Mouse (Mus musculus): ENCODE data around the gene Olfr1158. TPM values are rescaled to one million over a fixed set of nuclear protein-coding genes. Genes with fewer than 3 reads are reported as not detected.

Gene Olfr1158
- total RNA-seq (2023) = not detected in 2 replicates

DNA sequence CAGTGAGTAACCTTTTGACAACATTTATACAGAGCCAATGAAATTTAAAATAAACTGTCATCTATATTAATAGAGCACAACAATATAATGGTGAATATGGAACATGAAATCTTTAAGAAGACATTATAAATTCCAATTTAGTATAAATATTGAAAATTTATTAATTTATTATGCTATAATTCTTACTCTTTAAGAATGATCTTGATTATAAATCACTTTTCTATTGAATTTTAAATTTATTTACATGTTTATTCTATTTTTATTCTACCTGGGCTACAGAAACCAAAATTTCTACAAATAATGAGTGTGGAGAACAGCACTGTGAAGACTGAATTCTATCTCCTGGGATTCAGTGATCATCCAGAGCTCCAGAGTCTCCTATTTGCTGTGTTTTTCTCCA is at the start of gene Olfr1158:
TSS of gene Olfr1158 (plus strand) at position 301 of the 400 bp plus-strand sequence.

GRCm38 (mm10) chr2:87945037-87945436 is 44.9 kb upstream of the Olfr1158 start, which contains the start of gene Olfr1155:
Olfr1155 (minus strand) TSS chr2:87945137.

GRCm38 (mm10) chr2:87953000-87953399 is 36.9 kb upstream of the Olfr1158 start, which contains the start of gene Olfr1156:
Olfr1156 (minus strand) TSS chr2:87953100.

DNA sequence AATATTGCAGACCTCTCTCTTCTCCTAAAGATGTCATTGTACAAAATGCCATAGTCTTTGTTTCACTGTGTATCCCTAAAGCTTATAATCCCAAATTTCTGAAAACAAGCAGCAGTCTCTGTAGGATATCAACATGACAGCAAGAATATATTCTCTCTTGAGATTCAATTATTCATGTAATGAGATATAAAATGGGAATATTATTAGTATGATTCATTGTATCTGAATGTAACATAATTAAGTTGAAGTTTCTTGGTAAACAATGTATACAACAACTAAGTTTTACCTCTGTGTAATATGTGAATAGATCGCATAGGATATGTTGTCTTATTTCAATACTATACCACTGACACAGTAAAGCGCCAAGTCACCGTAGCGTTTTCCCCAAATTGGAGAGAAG is 21.7 kb upstream of the Olfr1158 start, which contains the start of gene Olfr1157:
TSS of gene Olfr1157 (minus strand) at position 101 of the 400 bp plus-strand sequence.

GRCm38 (mm10) chr2:87974563-87974962 is 15.3 kb upstream of the Olfr1158 start, which contains the start of gene Olfr74:
Olfr74 (minus strand) TSS chr2:87974663.

GRCm38 (mm10) chr2:88007515-88008318 is 17.8 kb downstream of the Olfr1158 start, which contains the start of gene Olfr1160:
Olfr1160 (minus strand) TSS chr2:88008268.

DNA sequence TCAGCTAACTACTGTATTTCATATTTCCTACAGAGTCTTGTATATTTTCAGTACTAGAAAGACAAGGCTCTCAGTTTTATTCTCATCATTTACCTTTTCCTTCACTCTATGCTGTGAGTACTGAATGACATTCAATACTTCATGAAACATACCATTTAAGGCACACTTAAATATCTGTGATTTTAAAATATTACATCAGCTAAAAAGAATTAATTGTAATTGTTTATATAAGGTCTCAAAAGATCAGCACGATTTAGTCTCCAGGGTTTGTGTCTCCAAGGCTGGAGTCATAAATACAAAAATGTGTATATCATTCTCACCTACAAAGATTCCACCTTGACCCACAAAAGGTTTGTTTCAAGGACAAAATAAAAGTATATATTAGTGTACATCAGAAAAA is 32.6 kb downstream of the Olfr1158 start, which contains the start of gene Olfr1161:
TSS of gene Olfr1161 (plus strand) at position 301 of the 400 bp plus-strand sequence.

GRCm38 (mm10) chr2:88037599-88037998 is 47.7 kb downstream of the Olfr1158 start, which contains the start of gene Olfr73:
Olfr73 (minus strand) TSS chr2:88037699.

Other genes with a start within 250 kb of the Olfr1158 start
- gene Olfr1140, start 246.4 kb upstream of the Olfr1158 start, total RNA-seq (2023) = not detected in 2 replicates
- gene Olfr1141, start 236.1 kb upstream of the Olfr1158 start, total RNA-seq (2023) = not detected in 2 replicates
- not detected in 2 replicates for gene Olfr152, start 210.6 kb upstream of the Olfr1158 start, total RNA-seq (2023)
- not detected in 2 replicates for gene Olfr1143, start 189.5 kb upstream of the Olfr1158 start, total RNA-seq (2023)
- gene Olfr1145, start 180.3 kb upstream of the Olfr1158 start, total RNA-seq (2023) = not detected in 2 replicates
- not detected in 2 replicates for gene Olfr1148, start 159.6 kb upstream of the Olfr1158 start, total RNA-seq (2023)
- gene Olfr1150-ps1, start 146.1 kb upstream of the Olfr1158 start, total RNA-seq (2023) = not detected in 2 replicates
- gene Olfr1151, start 134.3 kb upstream of the Olfr1158 start, total RNA-seq (2023) = not detected in 2 replicates
- gene Olfr1152, start 123.6 kb upstream of the Olfr1158 start, total RNA-seq (2023) = not detected in 2 replicates
- not detected in 2 replicates for gene Olfr1153, start 95.2 kb upstream of the Olfr1158 start, total RNA-seq (2023)
- gene Olfr1154, start 84.9 kb upstream of the Olfr1158 start, total RNA-seq (2023) = not detected in 2 replicates
- not detected in 2 replicates for gene Olfr1155, start 45.0 kb upstream of the Olfr1158 start, total RNA-seq (2023)
- not detected in 2 replicates for gene Olfr1156, start 37.0 kb upstream of the Olfr1158 start, total RNA-seq (2023)
- not detected in 2 replicates for gene Olfr1157, start 21.8 kb upstream of the Olfr1158 start, total RNA-seq (2023)
- gene Olfr74, start 15.4 kb upstream of the Olfr1158 start, total RNA-seq (2023) = not detected in 2 replicates
- not detected in 2 replicates for gene Olfr1160, start 18.2 kb downstream of the Olfr1158 start, total RNA-seq (2023)
- gene Olfr1161, start 32.7 kb downstream of the Olfr1158 start, total RNA-seq (2023) = not detected in 2 replicates
- gene Olfr73, start 47.6 kb downstream of the Olfr1158 start, total RNA-seq (2023) = not detected in 2 replicates
- gene Olfr1162, start 61.0 kb downstream of the Olfr1158 start, total RNA-seq (2023) = not detected in 2 replicates
- not detected in 2 replicates for gene Olfr1163, start 81.7 kb downstream of the Olfr1158 start, total RNA-seq (2023)
- not detected in 2 replicates for gene Olfr1164, start 103.9 kb downstream of the Olfr1158 start, total RNA-seq (2023)
- gene Olfr1166, start 138.2 kb downstream of the Olfr1158 start, total RNA-seq (2023) = not detected in 2 replicates
- not detected in 2 replicates for gene Olfr1167, start 165.1 kb downstream of the Olfr1158 start, total RNA-seq (2023)
- gene Olfr1168, start 191.8 kb downstream of the Olfr1158 start, total RNA-seq (2023) = not detected in 2 replicates
- not detected in 2 replicates for gene Olfr1170, start 238.2 kb downstream of the Olfr1158 start, total RNA-seq (2023)

Measured in neutrophil, adult 65 days (primary cell).